Mouse (Mus musculus): ENCODE measurements around the gene Arid5a. TPM values are rescaled to one million over a fixed set of nuclear protein-coding genes. Genes with fewer than 3 reads are reported as not detected.

Arid5a gene
- 161 TPM for polyA plus RNA-seq (2017; shearing (Covaris generic))

GRCm38 (mm10) chr1:36307495-36308280 is at the start of gene Arid5a:
Gene Arid5a (plus strand): TSS chr1:36307733.

GRCm38 (mm10) chr1:36274455-36274854 is 33.1 kb upstream of the Arid5a start, which contains the start of gene Neurl3:
Gene Neurl3 (minus strand): TSS chr1:36274679.

DNA sequence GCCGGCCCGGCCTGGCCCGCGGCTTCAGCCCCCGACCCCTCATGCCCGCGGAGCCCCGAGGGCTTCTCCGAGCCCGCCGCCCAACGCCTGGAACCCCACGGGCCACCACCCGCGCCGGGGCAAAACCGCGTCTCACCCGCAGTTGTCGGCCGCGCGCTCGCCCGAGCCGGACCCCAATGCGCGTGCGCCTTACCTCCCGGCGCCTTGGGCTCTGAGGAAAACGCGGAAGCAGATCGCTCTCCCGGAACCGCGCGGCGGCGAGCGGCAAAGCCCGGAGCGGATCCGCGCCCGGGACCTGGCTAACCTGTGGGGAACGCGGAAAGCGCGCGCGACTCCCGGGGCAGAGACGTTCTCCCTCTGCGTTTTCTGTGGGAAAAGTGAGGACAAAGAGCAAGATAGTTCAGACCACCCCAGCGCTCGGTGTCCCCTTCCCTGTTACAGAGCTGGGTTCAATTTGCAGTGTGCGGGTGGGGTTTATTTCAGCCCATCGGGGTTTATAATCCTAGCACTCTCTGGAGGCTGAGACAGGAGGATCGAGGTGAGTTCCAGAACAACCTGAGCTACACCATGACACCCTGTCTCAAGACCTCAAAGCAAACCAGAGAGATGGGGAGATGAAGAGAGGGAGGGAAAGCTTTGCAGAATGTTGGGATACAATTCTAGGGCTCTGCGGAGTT is 61.6 kb downstream of the Arid5a start, which contains the start of gene Kansl3:
Kansl3 (minus strand) TSS at position 213 of the 677 bp plus-strand sequence.

DNA sequence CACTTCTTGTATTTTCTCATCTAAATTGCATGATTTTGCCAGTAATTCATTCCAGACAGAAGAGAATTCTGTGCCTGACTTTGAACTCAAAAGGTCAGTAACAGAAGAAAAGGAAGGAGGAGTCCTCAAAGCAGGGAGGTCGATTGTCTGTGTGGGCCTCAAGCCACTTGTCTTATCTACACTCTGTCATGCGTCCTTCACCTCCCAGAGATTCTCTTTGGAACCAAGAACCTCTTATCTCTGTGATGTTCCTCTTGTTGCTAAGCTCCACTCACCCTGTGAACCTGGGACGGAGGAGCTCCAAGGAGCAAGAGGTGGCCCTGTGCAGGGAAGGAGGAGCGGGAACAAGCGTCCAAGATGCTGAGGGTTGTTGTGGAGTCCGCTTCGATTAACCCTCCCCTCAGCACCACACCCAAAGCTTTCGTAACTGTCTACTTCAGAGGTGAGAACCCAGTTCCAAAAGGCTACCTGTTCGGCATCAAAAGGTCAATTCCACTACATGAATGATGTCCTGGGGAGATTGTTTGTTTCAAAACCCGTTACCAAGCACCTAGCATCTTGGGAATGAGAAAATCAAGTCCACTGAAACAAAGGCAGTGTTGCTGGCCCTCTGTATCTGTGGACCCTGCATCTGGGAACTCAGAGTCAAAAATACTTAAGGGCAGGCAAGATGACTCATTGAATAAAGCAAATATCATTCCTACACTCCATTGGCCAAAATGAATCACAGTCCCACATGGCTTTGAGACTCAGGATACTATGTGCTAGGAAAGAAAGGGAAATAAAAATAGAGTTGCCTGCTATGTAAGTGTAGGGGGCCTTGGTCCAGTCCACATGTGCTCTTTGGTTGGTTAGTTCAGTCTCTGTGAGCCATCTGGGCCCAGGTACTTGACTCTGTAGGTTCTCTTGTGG is 64.7 kb downstream of the Arid5a start, which contains the start of gene Fer1l5:
Fer1l5 (plus strand) TSS at position 358 of the 912 bp plus-strand sequence.

Other genes starting within 250 kb of the Arid5a start
- 1.3 TPM for gene Hs6st1, start 239.3 kb upstream of the Arid5a start, polyA plus RNA-seq (2017; shearing (Covaris generic))
- gene Uggt1, start 63.0 kb upstream of the Arid5a start, polyA plus RNA-seq (2017; shearing (Covaris generic)): 37.8 TPM
- 83.8 TPM for gene Neurl3, start 33.1 kb upstream of the Arid5a start, polyA plus RNA-seq (2017; shearing (Covaris generic))
- gene Kansl3, start 61.4 kb downstream of the Arid5a start, polyA plus RNA-seq (2017; shearing (Covaris generic)): 70.3 TPM
- 1.1 TPM for gene Fer1l5, start 64.6 kb downstream of the Arid5a start, polyA plus RNA-seq (2017; shearing (Covaris generic))
- 25.0 TPM for gene Lman2l, start 137.5 kb downstream of the Arid5a start, polyA plus RNA-seq (2017; shearing (Covaris generic))
- gene Cnnm4, start 163.9 kb downstream of the Arid5a start, polyA plus RNA-seq (2017; shearing (Covaris generic)): 2.5 TPM
- 2.8 TPM for gene Cnnm3, start 204.1 kb downstream of the Arid5a start, polyA plus RNA-seq (2017; shearing (Covaris generic))
- gene Ankrd23, start 229.2 kb downstream of the Arid5a start, polyA plus RNA-seq (2017; shearing (Covaris generic)): 39.2 TPM
- gene Gm42417, start 231.7 kb downstream of the Arid5a start, polyA plus RNA-seq (2017; shearing (Covaris generic)): 1.1 TPM
- 47.8 TPM for gene Ankrd39, start 239.7 kb downstream of the Arid5a start, polyA plus RNA-seq (2017; shearing (Covaris generic))